Mouse (Mus musculus) bone marrow, adult 2 months (tissue): Measurements from ENCODE around the gene Optc.

Experiments used
- CTCF ChIP-seq: fragments of 200-500 bp; IDR thresholded peaks from 2 replicates; pipeline ENCODE4 v1.5.1; 2011; ENCODE audit warnings: low read length, control low read depth; ENCODE audit not compliant: control insufficient read depth, insufficient read depth
- POLR2A ChIP-seq: fragments of 200-500 bp; IDR thresholded peaks from 2 replicates; pipeline ENCODE4 v1.6.1; 2011; ENCODE audit warnings: low read depth, mild to moderate bottlenecking, control low read depth, low read length, borderline replicate concordance; ENCODE audit not compliant: control insufficient read depth

DNA sequence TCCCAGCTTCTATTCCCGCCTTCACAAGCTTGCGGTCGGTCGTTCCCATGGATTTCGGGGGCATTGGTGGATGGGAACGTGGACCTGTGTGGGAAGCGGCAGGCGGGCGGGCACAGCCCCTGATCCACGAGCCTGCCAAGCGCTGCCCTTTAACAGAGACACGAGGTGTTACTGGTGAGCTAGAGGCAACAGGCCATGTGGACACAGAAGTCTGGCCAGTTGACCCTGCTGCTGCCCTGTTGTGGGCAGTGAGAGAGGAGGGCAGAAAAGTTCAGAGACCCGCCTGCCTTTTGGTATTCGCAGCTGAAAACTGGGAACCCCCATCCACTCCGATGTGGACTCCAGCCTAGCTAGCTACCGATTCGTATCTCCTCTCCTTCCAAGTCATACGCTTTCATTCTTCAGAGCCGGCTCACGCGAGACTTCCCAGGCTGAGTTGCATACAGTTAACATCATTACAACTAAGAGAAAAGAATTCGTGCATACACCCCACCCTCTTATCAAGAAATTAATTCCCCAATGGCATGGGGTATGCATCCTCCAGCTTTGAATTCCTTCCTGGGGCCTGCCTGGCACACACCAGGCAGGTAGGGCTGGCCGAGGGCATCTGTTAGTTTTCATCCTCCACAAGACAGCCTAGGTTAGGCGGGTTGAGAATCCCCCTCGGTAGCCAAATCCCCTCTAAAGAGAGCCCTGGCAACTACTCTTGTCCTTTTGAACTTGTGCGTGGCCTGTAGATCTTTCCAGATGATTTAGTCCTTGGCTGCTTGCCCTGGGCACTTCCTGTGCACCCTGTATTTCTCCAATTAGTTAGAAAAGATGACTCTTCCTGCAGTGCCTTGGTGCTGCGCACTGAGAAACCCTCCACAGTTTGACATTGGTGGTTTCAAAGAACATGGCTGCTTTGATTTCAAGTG lies 1.1 kb upstream of the Optc start:
- TF ChIP-seq CTCF (no peak), POLR2A (no peak)
